Mouse (Mus musculus) embryo, embryonic 11 days (tissue): Measurements from ENCODE around the gene Card10.

Experiments
- DNase-seq: peaks from one replicate; pipeline ENCODE4 v3.0.0-alpha.2; 2015

The Card10 gene

GRCm38 (mm10) chr15:78771531-78772367 is 31.1 kb downstream of the Card10 start:
- peak; percentile 28 for DNase-seq

- DNase-seq: peak; percentile 85
These were observed 31.9 kb downstream of the Card10 start for GRCm38 (mm10) chr15:78770983-78771355.

- DNase-seq: no peak
These were observed 32.4 kb downstream of the Card10 start for GRCm38 (mm10) chr15:78770234-78770982.

- no peak for DNase-seq
These were observed 33.8 kb downstream of the Card10 start for GRCm38 (mm10) chr15:78769064-78769463.

GRCm38 (mm10) chr15:78763704-78764103 is 39.1 kb downstream of the Card10 start:
- DNase-seq: no peak

GRCm38 (mm10) chr15:78763210-78763609 is 39.6 kb downstream of the Card10 start:
- peak; percentile 28 for DNase-seq

GRCm38 (mm10) chr15:78761112-78761511 is 41.7 kb downstream of the Card10 start:
- no peak for DNase-seq

- DNase-seq: no peak
These were observed 44.7 kb downstream of the Card10 start for GRCm38 (mm10) chr15:78758132-78758531.

GRCm38 (mm10) chr15:78755966-78756725 is 46.7 kb downstream of the Card10 start:
- DNase-seq: no peak

GRCm38 (mm10) chr15:78755226-78755625 is 47.6 kb downstream of the Card10 start:
- no peak for DNase-seq

GRCm38 (mm10) chr15:78754144-78754543 is 48.7 kb downstream of the Card10 start:
- no peak for DNase-seq

GRCm38 (mm10) chr15:78752991-78753390 is 49.9 kb downstream of the Card10 start:
- DNase-seq: no peak

GRCm38 (mm10) chr15:78750608-78751350 is 52.1 kb downstream of the Card10 start:
- no peak for DNase-seq

- peak; percentile 67 for DNase-seq
These were observed 53.0 kb downstream of the Card10 start for GRCm38 (mm10) chr15:78749855-78750254.

GRCm38 (mm10) chr15:78744206-78744605 is 58.6 kb downstream of the Card10 start:
- DNase-seq: peak; percentile 84

GRCm38 (mm10) chr15:78742831-78743230 is 60.0 kb downstream of the Card10 start:
- DNase-seq: no peak

GRCm38 (mm10) chr15:78740662-78741061 is 62.2 kb downstream of the Card10 start:
- no peak for DNase-seq

- DNase-seq: no peak
These were observed 65.7 kb downstream of the Card10 start for GRCm38 (mm10) chr15:78737146-78737545.

- DNase-seq: no peak
These were observed 66.2 kb downstream of the Card10 start for GRCm38 (mm10) chr15:78736681-78737100.

GRCm38 (mm10) chr15:78736181-78736579 is 66.7 kb downstream of the Card10 start:
- DNase-seq: no peak

- no peak for DNase-seq
These were observed 67.2 kb downstream of the Card10 start for GRCm38 (mm10) chr15:78735431-78736180.

GRCm38 (mm10) chr15:78731830-78732229 is 71.0 kb downstream of the Card10 start:
- DNase-seq: no peak
